Mouse (Mus musculus): ENCODE data around the gene Zfp956. TPM values are rescaled to one million over a fixed set of nuclear protein-coding genes. Genes with fewer than 3 reads are reported as not detected.

Gene Zfp956
- polyA plus RNA-seq (2016; fragmentation: Nextera tagmentation; extraction: Ambion mirVana) = 8.0 and 8.5 TPM in 2 replicates

GRCm38 (mm10) chr6:47953191-47953726 lies at the start of gene Zfp956:
TSS of gene Zfp956 (plus strand) at chr6:47953390.
- Histone ChIP-seq H3K27me3 (ENCODE audit: poor library complexity, severe bottlenecking) (peaks cover 11% of the 10 kb centered on the region; the same call in 1 of the 2 replicates), H3K27ac (peak within 1 kb of the TSS; percentile 85), H3K36me3 (replicated peaks) (peaks cover 20% of the 10 kb centered on the region), H3K4me3 (peak within 1 kb of the TSS; percentile 78), H3K9me3 (no peaks in the 10 kb centered on the region), H3K4me1 (peaks cover 18% of the 10 kb centered on the region)
- under 1% methylated on average over 31 of the region's 31 CpGs for WGBS
- DNase-seq (ENCODE audit: extremely low spot score, low spot score) = peak; percentile 94

GRCm38 (mm10) chr6:47903587-47903986 lies 49.6 kb upstream of the Zfp956 start:
- 86% methylated on average over 4 of the region's 4 CpGs for WGBS
- Histone ChIP-seq H3K27ac (no peak overlapping the region), H3K36me3 (replicated peaks) (peaks cover 97% of the 10 kb centered on the region), H3K27me3 (ENCODE audit: poor library complexity, severe bottlenecking) (peaks cover 49% of the 10 kb centered on the region), H3K4me3 (no peak overlapping the region), H3K9me3 (peaks cover 4% of the 10 kb centered on the region; the same call in 1 of the 2 replicates), H3K4me1 (peaks cover 9% of the 10 kb centered on the region)
- DNase-seq (ENCODE audit: extremely low spot score, low spot score) = no peak

- H3K4me1 ChIP-seq = peaks cover 9% of the 10 kb centered on the region
- peak overlapping the region; percentile 20 for H3K4me3 ChIP-seq
- peaks cover 89% of the 10 kb centered on the region for H3K36me3 ChIP-seq (replicated peaks)
- no peak for DNase-seq (ENCODE audit: extremely low spot score, low spot score)
- H3K9me3 ChIP-seq = peaks cover 4% of the 10 kb centered on the region; the same call in 1 of the 2 replicates
- no peak overlapping the region for H3K27ac ChIP-seq
- H3K27me3 ChIP-seq (ENCODE audit: poor library complexity, severe bottlenecking) = peaks cover 49% of the 10 kb centered on the region
- 18% methylated on average over 19 of the region's 19 CpGs for WGBS
Observed at GRCm38 (mm10) chr6:47904361-47904760, 48.8 kb upstream of the Zfp956 start.

- Histone ChIP-seq H3K4me3 (peak overlapping the region; percentile 20), H3K27ac (no peak overlapping the region), H3K4me1 (peaks cover 9% of the 10 kb centered on the region), H3K27me3 (ENCODE audit: poor library complexity, severe bottlenecking) (peaks cover 49% of the 10 kb centered on the region), H3K36me3 (replicated peaks) (peaks cover 82% of the 10 kb centered on the region), H3K9me3 (peaks cover 4% of the 10 kb centered on the region; the same call in 1 of the 2 replicates)
- peak; percentile 22 for DNase-seq (ENCODE audit: extremely low spot score, low spot score)
- 43% methylated on average over 44 of the region's 44 CpGs for WGBS
Observed at GRCm38 (mm10) chr6:47904917-47905695, 48.1 kb upstream of the Zfp956 start.

- H3K4me3 ChIP-seq = no peak overlapping the region
- H3K9me3 ChIP-seq = peaks cover 4% of the 10 kb centered on the region; the same call in 1 of the 2 replicates
- no peak for DNase-seq (ENCODE audit: extremely low spot score, low spot score)
- WGBS = 91% methylated on average over 5 of the region's 5 CpGs
- no peak overlapping the region for H3K27ac ChIP-seq
- H3K4me1 ChIP-seq = peaks cover 9% of the 10 kb centered on the region
- peaks cover 70% of the 10 kb centered on the region for H3K36me3 ChIP-seq (replicated peaks)
- peaks cover 49% of the 10 kb centered on the region for H3K27me3 ChIP-seq (ENCODE audit: poor library complexity, severe bottlenecking)
Observed at GRCm38 (mm10) chr6:47906326-47906725, 46.9 kb upstream of the Zfp956 start.

- Histone ChIP-seq H3K4me1 (peaks cover 9% of the 10 kb centered on the region), H3K9me3 (peaks cover 4% of the 10 kb centered on the region; the same call in 1 of the 2 replicates), H3K36me3 (replicated peaks) (peaks cover 43% of the 10 kb centered on the region), H3K27me3 (ENCODE audit: poor library complexity, severe bottlenecking) (peaks cover 27% of the 10 kb centered on the region), H3K27ac (no peak overlapping the region), H3K4me3 (no peak overlapping the region)
- WGBS = 88% methylated on average over 1 of the region's 1 CpGs
- no peak for DNase-seq (ENCODE audit: extremely low spot score, low spot score)
Observed at GRCm38 (mm10) chr6:47909007-47909406, 44.2 kb upstream of the Zfp956 start.

- 57% methylated on average over 1 of the region's 1 CpGs for WGBS
- H3K27me3 ChIP-seq (ENCODE audit: poor library complexity, severe bottlenecking) = 0 out of 2 replicates have a peak, but pooled peaks cover under 1% of the 10 kb centered on the region
- H3K9me3 ChIP-seq = no peaks in the 10 kb centered on the region
Observed at GRCm38 (mm10) chr6:47911650-47912049, 41.5 kb upstream of the Zfp956 start.

GRCm38 (mm10) chr6:47912991-47913390 lies 40.2 kb upstream of the Zfp956 start:
- Histone ChIP-seq H3K9me3 (no peaks in the 10 kb centered on the region), H3K36me3 (replicated peaks) (peaks cover 3% of the 10 kb centered on the region), H3K27me3 (ENCODE audit: poor library complexity, severe bottlenecking) (no peaks in the 10 kb centered on the region), H3K4me3 (no peak overlapping the region), H3K4me1 (no peaks in the 10 kb centered on the region), H3K27ac (no peak overlapping the region)
- WGBS = 69% methylated on average over 3 of the region's 3 CpGs
- DNase-seq (ENCODE audit: extremely low spot score, low spot score) = no peak

More at GRCm38 (mm10) chr6:47911650-47912049, 41.5 kb upstream of the Zfp956 start:
- Histone ChIP-seq H3K27ac (no peak overlapping the region), H3K4me3 (no peak overlapping the region), H3K4me1 (no peaks in the 10 kb centered on the region), H3K36me3 (replicated peaks) (peaks cover 16% of the 10 kb centered on the region)
- DNase-seq (ENCODE audit: extremely low spot score, low spot score) = no peak

GRCm38 (mm10) chr6:47917051-47917450 lies 36.1 kb upstream of the Zfp956 start:
- WGBS = 83% methylated on average over 5 of the region's 5 CpGs
- Histone ChIP-seq H3K27ac (no peak overlapping the region), H3K4me1 (peaks cover 16% of the 10 kb centered on the region), H3K36me3 (replicated peaks) (no peaks in the 10 kb centered on the region), H3K4me3 (no peak overlapping the region), H3K9me3 (no peaks in the 10 kb centered on the region), H3K27me3 (ENCODE audit: poor library complexity, severe bottlenecking) (no peaks in the 10 kb centered on the region)
- no peak for DNase-seq (ENCODE audit: extremely low spot score, low spot score)

- Histone ChIP-seq H3K9me3 (no peaks in the 10 kb centered on the region), H3K4me3 (no peak overlapping the region), H3K27ac (no peak overlapping the region), H3K4me1 (peaks cover 19% of the 10 kb centered on the region), H3K27me3 (ENCODE audit: poor library complexity, severe bottlenecking) (no peaks in the 10 kb centered on the region), H3K36me3 (replicated peaks) (peaks cover 2% of the 10 kb centered on the region; the same call in 1 of the 2 replicates)
- 79% methylated on average over 3 of the region's 3 CpGs for WGBS
- DNase-seq (ENCODE audit: extremely low spot score, low spot score) = no peak
Observed at GRCm38 (mm10) chr6:47918768-47919274, 34.4 kb upstream of the Zfp956 start.

- Histone ChIP-seq H3K4me3 (peak overlapping the region; percentile 86), H3K9me3 (no peaks in the 10 kb centered on the region), H3K27me3 (ENCODE audit: poor library complexity, severe bottlenecking) (no peaks in the 10 kb centered on the region), H3K27ac (peak overlapping the region; percentile 96), H3K4me1 (peaks cover 19% of the 10 kb centered on the region), H3K36me3 (replicated peaks) (peaks cover 2% of the 10 kb centered on the region; the same call in 1 of the 2 replicates)
- 29% methylated on average over 11 of the region's 11 CpGs for WGBS
- DNase-seq (ENCODE audit: extremely low spot score, low spot score) = no peak
Observed at GRCm38 (mm10) chr6:47919646-47920446, 33.3 kb upstream of the Zfp956 start.

All from forebrain, embryonic 10.5 days (tissue).